Mouse (Mus musculus) C2C12 (cell line): ENCODE results near the gene 3100002H09Rik. TPM values are rescaled to one million over a fixed set of nuclear protein-coding genes. Genes with fewer than 3 reads are reported as not detected.

ENCODE experiments used
- H3K27me3 ChIP-seq: one replicate; pipeline ENCODE4 v1.6.1; 2011; ENCODE audit not compliant: control insufficient read depth, insufficient read depth, insufficient read length
- H3K36me3 ChIP-seq: one replicate; pipeline ENCODE4 v1.6.1; 2011; ENCODE audit not compliant: control insufficient read depth, insufficient read depth
- H3K4me3 ChIP-seq: one replicate; pipeline ENCODE4 v1.5.1; 2011; ENCODE audit warnings: mild to moderate bottlenecking, control low read depth; ENCODE audit not compliant: poor library complexity, insufficient read depth, severe bottlenecking
- H3K79me2 ChIP-seq: one replicate; pipeline ENCODE4 v1.6.1; 2011; ENCODE audit not compliant: control insufficient read depth, insufficient read depth
- H3K79me3 ChIP-seq: one replicate; pipeline ENCODE4 v1.6.1; 2011; ENCODE audit warnings: low read depth, control low read depth
- H3ac ChIP-seq: one replicate; pipeline ENCODE3; 2011; ENCODE audit warnings: low read depth; ENCODE audit not compliant: control insufficient read depth, insufficient read length
- CEBPB ChIP-seq: IDR thresholded peaks from one replicate; pipeline ENCODE4 v1.6.1; 2011; ENCODE audit warnings: low read depth, mild to moderate bottlenecking, control low read depth, moderate library complexity
- CTCF ChIP-seq: IDR thresholded peaks from one replicate; pipeline ENCODE4 v1.5.1; 2011; ENCODE audit not compliant: control insufficient read depth, insufficient read depth, insufficient read length
- FOSL1 ChIP-seq: IDR thresholded peaks from one replicate; pipeline ENCODE4 v1.8.0; 2011; ENCODE audit warnings: mild to moderate bottlenecking, low read length; ENCODE audit not compliant: poor library complexity, insufficient read depth, severe bottlenecking
- MAX ChIP-seq: IDR thresholded peaks from one replicate; pipeline ENCODE4 v1.6.1; 2011; ENCODE audit warnings: mild to moderate bottlenecking, control low read depth
- MYOD1 ChIP-seq: IDR thresholded peaks from one replicate; pipeline ENCODE4 v1.6.1; 2011; ENCODE audit warnings: low read depth; ENCODE audit not compliant: control insufficient read depth, insufficient read length
- MYOG ChIP-seq: IDR thresholded peaks from one replicate; pipeline ENCODE4 v1.6.1; 2011; ENCODE audit not compliant: control insufficient read depth, insufficient read length; ENCODE audit errors: extremely low read depth
- USF1 ChIP-seq: IDR thresholded peaks from one replicate; pipeline ENCODE4 v1.6.1; 2011; ENCODE audit warnings: low read depth, mild to moderate bottlenecking, control low read depth, moderate library complexity
- polyA plus RNA-seq: library from polyadenylated mRNA; unstranded; fragments of >200 nt; fragmentation: generic; extraction: Trizol; gene quantifications from one replicate; pipeline ENCODE4 v1.2.1, GENCODE M21; 2012; ENCODE audit warnings: missing spikeins

3100002H09Rik gene
- polyA plus RNA-seq, 1 experiment = not detected

DNA sequence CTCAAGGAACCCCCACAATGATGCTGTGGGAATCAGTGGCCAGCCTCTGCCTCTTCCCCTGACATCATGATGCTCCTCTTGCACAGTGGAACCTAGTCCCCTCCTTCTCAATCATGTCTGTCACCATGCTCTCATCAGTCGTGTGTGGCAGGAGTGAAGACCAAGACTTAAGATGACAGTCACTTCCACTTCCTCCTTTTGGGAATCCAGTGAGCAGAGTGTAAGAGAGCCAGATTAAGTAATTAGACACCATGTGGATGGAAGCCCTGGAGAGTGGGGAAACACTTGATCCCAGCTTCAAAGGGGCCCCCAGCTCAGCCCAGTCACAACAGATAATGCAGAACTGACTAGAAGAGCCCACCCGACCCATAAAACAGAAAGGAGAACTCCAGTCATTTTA, 47.2 kb downstream of the 3100002H09Rik start:
- Histone ChIP-seq H3K79me2 (no peaks in the 10 kb centered on the region), H3K36me3 (no peaks in the 10 kb centered on the region), H3K27me3 (peaks cover 48% of the 10 kb centered on the region), H3K4me3 (no peak overlapping the region), H3K79me3 (no peaks in the 10 kb centered on the region), H3ac (no peak overlapping the region)
- TF ChIP-seq CTCF (no peak), MYOD1 (no peak), USF1 (no peak), MYOG (no peak), FOSL1 (no peak), CEBPB (no peak), MAX (no peak)

DNA sequence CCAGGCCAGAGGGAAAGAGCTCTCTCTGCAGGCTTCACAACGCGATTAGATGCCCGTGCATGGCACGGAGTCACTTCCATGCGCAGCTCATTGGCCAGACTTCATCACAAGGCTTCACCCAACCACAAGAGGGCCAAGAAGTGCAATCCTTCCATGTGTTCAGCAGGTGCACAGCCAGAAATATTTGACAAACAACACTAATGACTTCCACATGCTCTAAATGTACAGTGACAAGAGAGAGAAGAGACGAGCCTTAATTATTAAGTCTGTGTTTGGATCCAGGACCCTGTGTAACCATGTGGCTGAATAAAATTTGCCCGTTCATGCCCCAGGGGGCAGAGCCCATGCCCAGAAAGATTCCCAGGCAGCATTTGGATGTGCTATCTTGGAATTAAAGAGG, 47.9 kb downstream of the 3100002H09Rik start:
- TF ChIP-seq FOSL1 (no peak), USF1 (no peak), MAX (no peak), MYOG (no peak), CTCF (no peak), CEBPB (no peak), MYOD1 (no peak)
- no peaks in the 10 kb centered on the region for H3K36me3 ChIP-seq
- no peaks in the 10 kb centered on the region for H3K79me3 ChIP-seq
- H3K79me2 ChIP-seq = no peaks in the 10 kb centered on the region
- H3K4me3 ChIP-seq = no peak overlapping the region
- peaks cover 44% of the 10 kb centered on the region for H3K27me3 ChIP-seq
- no peak overlapping the region for H3ac ChIP-seq

Other genes starting within 250 kb of the 3100002H09Rik start
- 0.01 TPM for gene Pou3f1, start 46.0 kb upstream of the 3100002H09Rik start, polyA plus RNA-seq
- 29.7 TPM for gene Utp11, start 82.8 kb upstream of the 3100002H09Rik start, polyA plus RNA-seq
- gene Fhl3, start 89.9 kb upstream of the 3100002H09Rik start, polyA plus RNA-seq = 206 TPM
- gene Sf3a3, start 104.0 kb upstream of the 3100002H09Rik start, polyA plus RNA-seq = 71.6 TPM
- gene Inpp5b, start 131.0 kb upstream of the 3100002H09Rik start, polyA plus RNA-seq = 13.8 TPM
- gene Mtf1, start 191.3 kb upstream of the 3100002H09Rik start, polyA plus RNA-seq = 10.9 TPM
- gene Yrdc, start 239.9 kb upstream of the 3100002H09Rik start, polyA plus RNA-seq = 78.9 TPM
- gene 1110065P20Rik, start 240.4 kb upstream of the 3100002H09Rik start, polyA plus RNA-seq = 67.6 TPM